Mouse (Mus musculus): ENCODE data around the gene Rbfox1. TPM values are rescaled to one million over a fixed set of nuclear protein-coding genes. Genes with fewer than 3 reads are reported as not detected.

Rbfox1 gene
- total and polyA plus RNA-seq, 3 experiments: not detected

GRCm38 (mm10) chr16:6640330-6640729, 755.2 kb downstream of the Rbfox1 start:
- DNase-seq (ENCODE audit: low spot score) (no peak), ATAC-seq (ENCODE audit: extremely low read depth, insufficient number of reproducible peaks, low FRiP score, poor library complexity, severe bottlenecking) (no peak)
- no peaks in the 10 kb centered on the region for H3K27me3 ChIP-seq (ENCODE audit: insufficient read depth, low read length)
- no peak for TF ChIP-seq CTCF (IDR thresholded peaks at IDR 0.05; ENCODE audit: low read depth, low read length)
- no peak for TF ChIP-seq TAL1 (conservative IDR thresholded peaks at IDR 0.05; ENCODE audit: low read depth, low read length)
- TF ChIP-seq GATA2 (IDR thresholded peaks at IDR 0.05; ENCODE audit: borderline replicate concordance, low read depth, low read length): no peak
- TF ChIP-seq POLR2AphosphoS5 (IDR thresholded peaks at IDR 0.05; ENCODE audit: insufficient replicate concordance, low read depth, low read length): no peak
- TF ChIP-seq GATA1 (IDR thresholded peaks at IDR 0.05; ENCODE audit: borderline replicate concordance, low read length): no peak
- no peak overlapping the region for H3K4me3 ChIP-seq (ENCODE audit: low read depth, low read length)
- no peaks in the 10 kb centered on the region; the same call in 1 of the 2 replicates for H3K9me3 ChIP-seq (replicated peaks)
- H3K4me1 ChIP-seq (ENCODE audit: insufficient read depth, low read depth, low read length): no peaks in the 10 kb centered on the region
- H3K36me3 ChIP-seq (replicated peaks): no peaks in the 10 kb centered on the region

DNA sequence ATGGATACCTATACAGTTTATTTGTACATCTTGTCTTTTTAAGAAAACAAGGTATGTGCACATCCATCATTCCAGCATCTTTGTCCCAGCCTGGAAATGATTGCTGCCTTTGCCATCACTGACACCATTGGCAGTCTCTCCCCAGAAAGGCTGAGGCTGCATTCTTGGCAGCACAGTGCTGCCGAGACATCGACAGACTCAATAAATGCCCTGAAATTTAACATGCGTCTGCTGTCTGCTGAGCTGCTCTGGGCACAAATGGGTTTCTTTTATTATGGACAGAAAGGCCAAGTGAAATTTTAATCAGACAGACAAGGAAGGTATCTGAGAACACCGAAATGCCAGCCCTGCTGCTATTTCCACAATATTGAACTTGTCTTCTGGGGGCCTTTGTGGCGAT, 761.8 kb downstream of the Rbfox1 start:
- Histone ChIP-seq H3K4me1 (ENCODE audit: insufficient read depth, low read depth, low read length) (no peaks in the 10 kb centered on the region), H3K4me3 (ENCODE audit: low read depth, low read length) (no peak overlapping the region), H3K9me3 (replicated peaks) (no peaks in the 10 kb centered on the region), H3K27me3 (ENCODE audit: insufficient read depth, low read length) (no peaks in the 10 kb centered on the region), H3K36me3 (replicated peaks) (no peaks in the 10 kb centered on the region)
- TF ChIP-seq TAL1 (conservative IDR thresholded peaks at IDR 0.05; ENCODE audit: low read depth, low read length): no peak
- TF ChIP-seq POLR2AphosphoS5 (IDR thresholded peaks at IDR 0.05; ENCODE audit: insufficient replicate concordance, low read depth, low read length): no peak
- TF ChIP-seq GATA1 (IDR thresholded peaks at IDR 0.05; ENCODE audit: borderline replicate concordance, low read length): no peak
- no peak for TF ChIP-seq GATA2 (IDR thresholded peaks at IDR 0.05; ENCODE audit: borderline replicate concordance, low read depth, low read length)
- TF ChIP-seq CTCF (IDR thresholded peaks at IDR 0.05; ENCODE audit: low read depth, low read length): no peak
- ATAC-seq (ENCODE audit: extremely low read depth, insufficient number of reproducible peaks, low FRiP score, poor library complexity, severe bottlenecking) (no peak), DNase-seq (ENCODE audit: low spot score) (no peak)

DNA sequence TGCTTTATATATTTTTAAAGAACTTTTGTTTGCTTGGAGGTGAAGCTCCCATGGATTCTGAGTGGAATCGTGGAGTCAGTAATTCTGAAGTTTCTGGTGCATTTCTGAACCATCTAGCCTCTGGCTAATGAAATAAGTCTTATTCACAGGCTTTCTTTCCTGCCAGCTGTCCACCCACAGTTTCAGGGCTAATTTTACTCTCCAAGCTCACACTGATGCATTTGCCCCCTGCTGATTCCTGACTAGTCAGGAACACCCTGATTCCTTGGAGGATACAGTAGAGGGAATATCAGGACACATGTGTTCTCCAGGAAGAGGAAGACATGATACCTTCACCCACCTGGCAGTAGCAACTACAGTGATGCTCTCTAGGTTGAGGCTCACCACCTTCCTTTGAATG, 763.6 kb downstream of the Rbfox1 start:
- H3K9me3 ChIP-seq (replicated peaks): no peaks in the 10 kb centered on the region
- no peaks in the 10 kb centered on the region for H3K4me1 ChIP-seq (ENCODE audit: insufficient read depth, low read depth, low read length)
- DNase-seq (ENCODE audit: low spot score): no peak

DNA sequence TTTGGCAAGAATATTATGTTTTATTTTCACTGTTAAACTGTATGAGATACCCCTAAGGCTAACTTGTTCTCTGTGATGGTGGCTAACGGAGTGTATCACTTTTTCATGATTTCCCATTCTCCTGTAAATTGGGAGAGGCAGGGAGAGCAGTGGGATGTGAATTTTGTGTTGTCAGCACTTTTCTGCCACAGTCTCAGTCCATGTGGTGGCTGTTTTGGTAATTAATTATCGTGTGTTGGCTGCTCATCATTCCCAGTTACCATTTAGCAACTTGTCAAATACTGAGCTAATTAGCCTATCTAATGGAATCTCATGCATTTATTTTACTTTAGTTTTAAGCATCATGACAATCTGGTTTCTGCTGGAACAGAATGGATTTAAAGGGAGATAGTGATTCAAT, 773.4 kb downstream of the Rbfox1 start:
- H3K27me3 ChIP-seq (ENCODE audit: insufficient read depth, low read length): no peaks in the 10 kb centered on the region
- H3K36me3 ChIP-seq (replicated peaks): no peaks in the 10 kb centered on the region
- H3K4me1 ChIP-seq (ENCODE audit: insufficient read depth, low read depth, low read length): no peaks in the 10 kb centered on the region
- H3K4me3 ChIP-seq (ENCODE audit: low read depth, low read length): no peak overlapping the region
- DNase-seq (ENCODE audit: low spot score) (no peak), ATAC-seq (ENCODE audit: extremely low read depth, insufficient number of reproducible peaks, low FRiP score, poor library complexity, severe bottlenecking) (no peak)
- TF ChIP-seq CTCF (IDR thresholded peaks at IDR 0.05; ENCODE audit: low read depth, low read length) (no peak), POLR2AphosphoS5 (IDR thresholded peaks at IDR 0.05; ENCODE audit: insufficient replicate concordance, low read depth, low read length) (no peak), GATA1 (IDR thresholded peaks at IDR 0.05; ENCODE audit: borderline replicate concordance, low read length) (no peak), TAL1 (conservative IDR thresholded peaks at IDR 0.05; ENCODE audit: low read depth, low read length) (no peak), GATA2 (IDR thresholded peaks at IDR 0.05; ENCODE audit: borderline replicate concordance, low read depth, low read length) (no peak)
- H3K9me3 ChIP-seq (replicated peaks): no peaks in the 10 kb centered on the region

More for the DNA sequence above, 763.6 kb downstream of the Rbfox1 start:
- Histone ChIP-seq H3K27me3 (ENCODE audit: insufficient read depth, low read length) (no peaks in the 10 kb centered on the region), H3K36me3 (replicated peaks) (no peaks in the 10 kb centered on the region), H3K4me3 (ENCODE audit: low read depth, low read length) (no peak overlapping the region)
- no peak for ATAC-seq (ENCODE audit: extremely low read depth, insufficient number of reproducible peaks, low FRiP score, poor library complexity, severe bottlenecking)
- TF ChIP-seq TAL1 (conservative IDR thresholded peaks at IDR 0.05; ENCODE audit: low read depth, low read length) (no peak), POLR2AphosphoS5 (IDR thresholded peaks at IDR 0.05; ENCODE audit: insufficient replicate concordance, low read depth, low read length) (no peak), GATA2 (IDR thresholded peaks at IDR 0.05; ENCODE audit: borderline replicate concordance, low read depth, low read length) (no peak), CTCF (IDR thresholded peaks at IDR 0.05; ENCODE audit: low read depth, low read length) (no peak), GATA1 (IDR thresholded peaks at IDR 0.05; ENCODE audit: borderline replicate concordance, low read length) (no peak)

GRCm38 (mm10) chr16:6686076-6686757, 801.1 kb downstream of the Rbfox1 start:
- H3K9me3 ChIP-seq (replicated peaks): no peaks in the 10 kb centered on the region
- DNase-seq (ENCODE audit: low spot score): no peak
- TF ChIP-seq TAL1 (conservative IDR thresholded peaks at IDR 0.05; ENCODE audit: low read depth, low read length) (no peak), GATA1 (IDR thresholded peaks at IDR 0.05; ENCODE audit: borderline replicate concordance, low read length) (no peak), GATA2 (IDR thresholded peaks at IDR 0.05; ENCODE audit: borderline replicate concordance, low read depth, low read length) (no peak), POLR2AphosphoS5 (IDR thresholded peaks at IDR 0.05; ENCODE audit: insufficient replicate concordance, low read depth, low read length) (no peak), CTCF (IDR thresholded peaks at IDR 0.05; ENCODE audit: low read depth, low read length) (no peak)
- H3K36me3 ChIP-seq (replicated peaks): no peaks in the 10 kb centered on the region
- H3K4me3 ChIP-seq (ENCODE audit: low read depth, low read length): no peak overlapping the region
- H3K4me1 ChIP-seq (ENCODE audit: insufficient read depth, low read depth, low read length): no peaks in the 10 kb centered on the region
- ATAC-seq (ENCODE audit: extremely low read depth, insufficient number of reproducible peaks, low FRiP score, poor library complexity, severe bottlenecking): no peak
- H3K27me3 ChIP-seq (ENCODE audit: insufficient read depth, low read length): no peaks in the 10 kb centered on the region

DNA sequence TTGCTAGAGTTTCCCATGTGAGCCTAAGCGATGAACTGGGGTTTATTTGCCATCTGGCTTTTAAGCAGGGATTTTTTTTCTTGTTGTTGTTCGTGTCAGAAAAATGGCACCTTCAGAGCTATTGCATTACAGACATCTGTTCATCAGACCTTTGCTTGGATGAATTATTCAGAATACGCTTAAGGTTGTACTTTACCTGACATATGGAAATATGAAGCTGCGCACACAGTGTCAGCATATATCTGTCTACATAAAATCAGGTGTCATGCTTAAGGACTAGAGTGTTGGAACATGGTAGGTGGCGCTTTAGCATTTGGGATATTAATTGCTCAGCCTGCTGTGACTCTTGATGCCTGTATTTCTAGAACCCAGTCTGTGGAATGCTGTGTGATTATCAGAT, 819.7 kb downstream of the Rbfox1 start:
- no peak for DNase-seq (ENCODE audit: low spot score)
- Histone ChIP-seq H3K27me3 (ENCODE audit: insufficient read depth, low read length) (no peaks in the 10 kb centered on the region), H3K4me3 (ENCODE audit: low read depth, low read length) (no peak overlapping the region), H3K9me3 (replicated peaks) (no peaks in the 10 kb centered on the region), H3K36me3 (replicated peaks) (no peaks in the 10 kb centered on the region), H3K4me1 (ENCODE audit: insufficient read depth, low read depth, low read length) (no peaks in the 10 kb centered on the region)
- ATAC-seq (ENCODE audit: extremely low read depth, insufficient number of reproducible peaks, low FRiP score, poor library complexity, severe bottlenecking): no peak
- no peak for TF ChIP-seq POLR2AphosphoS5 (IDR thresholded peaks at IDR 0.05; ENCODE audit: insufficient replicate concordance, low read depth, low read length)
- no peak for TF ChIP-seq GATA2 (IDR thresholded peaks at IDR 0.05; ENCODE audit: borderline replicate concordance, low read depth, low read length)
- no peak for TF ChIP-seq TAL1 (conservative IDR thresholded peaks at IDR 0.05; ENCODE audit: low read depth, low read length)
- TF ChIP-seq GATA1 (IDR thresholded peaks at IDR 0.05; ENCODE audit: borderline replicate concordance, low read length): no peak
- TF ChIP-seq CTCF (IDR thresholded peaks at IDR 0.05; ENCODE audit: low read depth, low read length): no peak
